Mouse (Mus musculus): ENCODE results near the gene Sec14l3. TPM values are rescaled to one million over a fixed set of nuclear protein-coding genes. Genes with fewer than 3 reads are reported as not detected.
A peak's percentile ranks its signal among the peaks of the same experiment; 100 is the strongest.
"Not testable (repeated sequence)": the region's sequence is repeated elsewhere in the genome, so short reads cannot be mapped to it uniquely, and the experiment has no call there.

Sec14l3 gene
- 17.3 and 19.9 TPM in 2 replicates for polyA plus RNA-seq (2015; fragmentation: Nextera tagmentation; extraction: Ambion mirVana)

GRCm38 (mm10) chr11:4064627-4065122 is at the start of gene Sec14l3:
TSS of gene Sec14l3 (plus strand) at chr11:4064841.
- Histone ChIP-seq H3K4me2 (peak within 1 kb of the TSS; percentile 23; the same call in 1 of the 2 replicates), H3K27ac (no peak within 1 kb of the TSS; the same call in 1 of the 2 replicates), H3K9me3 (no peaks in the 10 kb centered on the region), H3K4me1 (0 out of 2 replicates have a peak, but pooled peaks cover 2% of the 10 kb centered on the region), H3K9ac (no peak within 1 kb of the TSS), H3K27me3 (no peaks in the 10 kb centered on the region), H3K36me3 (no peaks in the 10 kb centered on the region), H3K4me3 (no peak within 1 kb of the TSS)
- WGBS: 43% methylated on average over 5 of the region's 5 CpGs
- no peak for ATAC-seq (ENCODE audit: borderline replicate concordance, extremely low read depth, low FRiP score, low TSS enrichment)

GRCm38 (mm10) chr11:4015796-4016195 is 48.8 kb upstream of the Sec14l3 start:
- WGBS: 89% methylated on average over 14 of the region's 14 CpGs
- H3K4me3 ChIP-seq, H3K4me2 ChIP-seq: not testable (repeated sequence)

GRCm38 (mm10) chr11:4022111-4022510 is 42.5 kb upstream of the Sec14l3 start:
- ATAC-seq (ENCODE audit: borderline replicate concordance, extremely low read depth, low FRiP score, low TSS enrichment); H3K4me2 ChIP-seq; H3K4me1 ChIP-seq; H3K27me3 ChIP-seq; H3K36me3 ChIP-seq; H3K27ac ChIP-seq; H3K4me3 ChIP-seq; H3K9ac ChIP-seq; H3K9me3 ChIP-seq: not testable (repeated sequence)
- 87% methylated on average over 13 of the region's 13 CpGs for WGBS

More at GRCm38 (mm10) chr11:4015796-4016195, 48.8 kb upstream of the Sec14l3 start:
- H3K4me1 ChIP-seq; ATAC-seq (ENCODE audit: borderline replicate concordance, extremely low read depth, low FRiP score, low TSS enrichment); H3K27me3 ChIP-seq; H3K36me3 ChIP-seq; H3K9ac ChIP-seq; H3K9me3 ChIP-seq; H3K27ac ChIP-seq: not testable (repeated sequence)

GRCm38 (mm10) chr11:4023321-4023720 is 41.3 kb upstream of the Sec14l3 start:
- no peaks in the 10 kb centered on the region for H3K27me3 ChIP-seq
- H3K36me3 ChIP-seq: no peaks in the 10 kb centered on the region
- H3K4me3 ChIP-seq: no peak overlapping the region
- 71% methylated on average over 2 of the region's 2 CpGs for WGBS
- ATAC-seq (ENCODE audit: borderline replicate concordance, extremely low read depth, low FRiP score, low TSS enrichment): no peak
- no peak overlapping the region for H3K4me2 ChIP-seq
- H3K9ac ChIP-seq: no peak overlapping the region
- H3K4me1 ChIP-seq: no peaks in the 10 kb centered on the region
- no peak overlapping the region for H3K27ac ChIP-seq
- no peaks in the 10 kb centered on the region for H3K9me3 ChIP-seq

GRCm38 (mm10) chr11:4027066-4027465 is 37.6 kb upstream of the Sec14l3 start:
- Histone ChIP-seq H3K27me3 (no peaks in the 10 kb centered on the region), H3K36me3 (no peaks in the 10 kb centered on the region), H3K4me1 (no peaks in the 10 kb centered on the region), H3K4me3 (no peak overlapping the region), H3K9me3 (no peaks in the 10 kb centered on the region), H3K4me2 (no peak overlapping the region), H3K27ac (no peak overlapping the region), H3K9ac (no peak overlapping the region)
- WGBS: 64% methylated on average over 8 of the region's 8 CpGs
- ATAC-seq (ENCODE audit: borderline replicate concordance, extremely low read depth, low FRiP score, low TSS enrichment): no peak

GRCm38 (mm10) chr11:4027561-4028334 is 36.9 kb upstream of the Sec14l3 start:
- H3K27me3 ChIP-seq: no peaks in the 10 kb centered on the region
- no peaks in the 10 kb centered on the region for H3K36me3 ChIP-seq
- H3K4me2 ChIP-seq: no peak overlapping the region
- ATAC-seq (ENCODE audit: borderline replicate concordance, extremely low read depth, low FRiP score, low TSS enrichment): no peak
- no peak overlapping the region for H3K27ac ChIP-seq
- H3K4me3 ChIP-seq: no peak overlapping the region
- no peak overlapping the region for H3K9ac ChIP-seq
- no peaks in the 10 kb centered on the region for H3K9me3 ChIP-seq
- 0 out of 2 replicates have a peak, but pooled peaks cover 3% of the 10 kb centered on the region for H3K4me1 ChIP-seq
- 59% methylated on average over 9 of the region's 9 CpGs for WGBS

- H3K4me3 ChIP-seq: no peak overlapping the region
- ATAC-seq (ENCODE audit: borderline replicate concordance, extremely low read depth, low FRiP score, low TSS enrichment): no peak
- H3K9ac ChIP-seq: no peak overlapping the region
- H3K27ac ChIP-seq: no peak overlapping the region
- WGBS: 72% methylated on average over 4 of the region's 4 CpGs
- 0 out of 2 replicates have a peak, but pooled peaks cover 3% of the 10 kb centered on the region for H3K4me1 ChIP-seq
- H3K4me2 ChIP-seq: no peak overlapping the region
- H3K36me3 ChIP-seq: no peaks in the 10 kb centered on the region
- H3K9me3 ChIP-seq: no peaks in the 10 kb centered on the region
- no peaks in the 10 kb centered on the region for H3K27me3 ChIP-seq
Observed at GRCm38 (mm10) chr11:4029343-4029742, 35.3 kb upstream of the Sec14l3 start.

- Histone ChIP-seq H3K9ac (peak within 1 kb of the TSS; percentile 23; the same call in 1 of the 2 replicates), H3K4me2 (peak within 1 kb of the TSS; percentile 43), H3K4me1 (0 out of 2 replicates have a peak, but pooled peaks cover 3% of the 10 kb centered on the region), H3K27ac (peak within 1 kb of the TSS; percentile 83), H3K36me3 (no peaks in the 10 kb centered on the region), H3K9me3 (no peaks in the 10 kb centered on the region), H3K4me3 (peak within 1 kb of the TSS; percentile 19), H3K27me3 (no peaks in the 10 kb centered on the region)
- WGBS: 15% methylated on average over 16 of the region's 16 CpGs
- ATAC-seq (ENCODE audit: borderline replicate concordance, extremely low read depth, low FRiP score, low TSS enrichment): peak; percentile 79
Observed at GRCm38 (mm10) chr11:4031126-4031941, 33.3 kb upstream of the Sec14l3 start, which contains the start of gene Sec14l4. TSS of gene Sec14l4 (plus strand) at chr11:4031462.

GRCm38 (mm10) chr11:4031961-4032360 is 32.7 kb upstream of the Sec14l3 start:
- H3K27ac ChIP-seq: peak overlapping the region; percentile 83
- peak overlapping the region; percentile 23; the same call in 1 of the 2 replicates for H3K9ac ChIP-seq
- H3K4me2 ChIP-seq: peak overlapping the region; percentile 43
- no peaks in the 10 kb centered on the region for H3K27me3 ChIP-seq
- peak overlapping the region; percentile 19 for H3K4me3 ChIP-seq
- 0 out of 2 replicates have a peak, but pooled peaks cover 3% of the 10 kb centered on the region for H3K4me1 ChIP-seq
- no peaks in the 10 kb centered on the region for H3K36me3 ChIP-seq
- no peaks in the 10 kb centered on the region for H3K9me3 ChIP-seq
- peak; percentile 38 for ATAC-seq (ENCODE audit: borderline replicate concordance, extremely low read depth, low FRiP score, low TSS enrichment)
- 21% methylated on average over 12 of the region's 12 CpGs for WGBS

GRCm38 (mm10) chr11:4033471-4033870 is 31.2 kb upstream of the Sec14l3 start:
- Histone ChIP-seq H3K27me3 (no peaks in the 10 kb centered on the region), H3K4me3 (no peak overlapping the region), H3K4me1 (0 out of 2 replicates have a peak, but pooled peaks cover 3% of the 10 kb centered on the region), H3K9ac (no peak overlapping the region), H3K36me3 (no peaks in the 10 kb centered on the region), H3K27ac (no peak overlapping the region), H3K4me2 (no peak overlapping the region), H3K9me3 (no peaks in the 10 kb centered on the region)
- 70% methylated on average over 7 of the region's 7 CpGs for WGBS
- no peak for ATAC-seq (ENCODE audit: borderline replicate concordance, extremely low read depth, low FRiP score, low TSS enrichment)

- ATAC-seq (ENCODE audit: borderline replicate concordance, extremely low read depth, low FRiP score, low TSS enrichment): no peak
- 84% methylated on average over 4 of the region's 4 CpGs for WGBS
- no peaks in the 10 kb centered on the region for H3K36me3 ChIP-seq
- no peaks in the 10 kb centered on the region for H3K9me3 ChIP-seq
- no peaks in the 10 kb centered on the region for H3K27me3 ChIP-seq
- no peak overlapping the region for H3K4me2 ChIP-seq
- no peak overlapping the region for H3K4me3 ChIP-seq
- H3K9ac ChIP-seq: no peak overlapping the region
- H3K27ac ChIP-seq: no peak overlapping the region
- 0 out of 2 replicates have a peak, but pooled peaks cover 3% of the 10 kb centered on the region for H3K4me1 ChIP-seq
Observed at GRCm38 (mm10) chr11:4034169-4034568, 30.5 kb upstream of the Sec14l3 start.
